Mouse (Mus musculus) cerebellum, adult 9-11 months (tissue): ENCODE measurements around the gene Etl4.

Experiments used
- DNase-seq: peaks from one replicate; pipeline ENCODE4 v3.0.0; 2022

The Etl4 gene

GRCm38 (mm10) chr2:20583032-20583431, 673.5 kb downstream of the Etl4 start:
- DNase-seq = no peak

- no peak for DNase-seq
These were observed 674.1 kb downstream of the Etl4 start for GRCm38 (mm10) chr2:20583562-20584153.

- DNase-seq = no peak
These were observed 678.3 kb downstream of the Etl4 start for GRCm38 (mm10) chr2:20587913-20588312.

- DNase-seq = no peak
These were observed 679.1 kb downstream of the Etl4 start for GRCm38 (mm10) chr2:20588631-20589030.

- no peak for DNase-seq
These were observed 684.5 kb downstream of the Etl4 start for GRCm38 (mm10) chr2:20594129-20594528.

- no peak for DNase-seq
These were observed 685.4 kb downstream of the Etl4 start for GRCm38 (mm10) chr2:20595000-20595399.

- DNase-seq = no peak
These were observed 687.0 kb downstream of the Etl4 start for GRCm38 (mm10) chr2:20596558-20596957.

- no peak for DNase-seq
These were observed 687.6 kb downstream of the Etl4 start for GRCm38 (mm10) chr2:20597193-20597592.

GRCm38 (mm10) chr2:20602656-20603055, 693.1 kb downstream of the Etl4 start:
- no peak for DNase-seq

GRCm38 (mm10) chr2:20603536-20603935, 694.0 kb downstream of the Etl4 start:
- no peak for DNase-seq

- no peak for DNase-seq
These were observed 694.4 kb downstream of the Etl4 start for GRCm38 (mm10) chr2:20603991-20604390.

- DNase-seq = no peak
These were observed 699.6 kb downstream of the Etl4 start for GRCm38 (mm10) chr2:20609203-20609602.

GRCm38 (mm10) chr2:20615948-20616347, 706.4 kb downstream of the Etl4 start:
- no peak for DNase-seq

- peak; percentile 16 for DNase-seq
These were observed 708.8 kb downstream of the Etl4 start for GRCm38 (mm10) chr2:20618396-20618795.

GRCm38 (mm10) chr2:20619881-20620280, 710.3 kb downstream of the Etl4 start:
- no peak for DNase-seq

GRCm38 (mm10) chr2:20629156-20629712, 719.7 kb downstream of the Etl4 start:
- no peak for DNase-seq

- DNase-seq = no peak
These were observed 729.0 kb downstream of the Etl4 start for GRCm38 (mm10) chr2:20638604-20639003.

- no peak for DNase-seq
These were observed 730.1 kb downstream of the Etl4 start for GRCm38 (mm10) chr2:20639721-20640120.

GRCm38 (mm10) chr2:20642818-20643217, 733.2 kb downstream of the Etl4 start:
- no peak for DNase-seq

GRCm38 (mm10) chr2:20649817-20650216, 740.2 kb downstream of the Etl4 start:
- DNase-seq = no peak

- no peak for DNase-seq
These were observed 743.5 kb downstream of the Etl4 start for GRCm38 (mm10) chr2:20653116-20653515.

GRCm38 (mm10) chr2:20654058-20654457, 744.5 kb downstream of the Etl4 start:
- no peak for DNase-seq

- DNase-seq = no peak
These were observed 745.2 kb downstream of the Etl4 start for GRCm38 (mm10) chr2:20654598-20655340.

- DNase-seq = no peak
These were observed 745.7 kb downstream of the Etl4 start for GRCm38 (mm10) chr2:20655341-20655612.

- DNase-seq = no peak
These were observed 748.3 kb downstream of the Etl4 start for GRCm38 (mm10) chr2:20657856-20658255.
